Mouse (Mus musculus): ENCODE results near the gene Cyp4f13. TPM values are rescaled to one million over a fixed set of nuclear protein-coding genes. Genes with fewer than 3 reads are reported as not detected.

The Cyp4f13 gene
- polyA plus RNA-seq (2015; fragmentation: Nextera tagmentation; extraction: Ambion mirVana): 6.9 and 9.1 TPM in 2 replicates

- WGBS: 21% methylated on average over 12 of the region's 12 CpGs
- peak within 1 kb of the TSS; percentile 93 for H3K4me2 ChIP-seq
- ATAC-seq (ENCODE audit: extremely low read depth, insufficient number of reproducible peaks, low FRiP score, low TSS enrichment): peak; percentile 88
- no peaks in the 10 kb centered on the region for H3K9me3 ChIP-seq
- 0 out of 2 replicates have a peak, but pooled peaks cover 5% of the 10 kb centered on the region for H3K36me3 ChIP-seq
- peak within 1 kb of the TSS; percentile 66 for H3K4me3 ChIP-seq
- peaks cover 4% of the 10 kb centered on the region; the same call in 1 of the 2 replicates for H3K27me3 ChIP-seq (replicated peaks)
- peaks cover 16% of the 10 kb centered on the region for H3K4me1 ChIP-seq
- H3K27ac ChIP-seq (replicated peaks): peak within 1 kb of the TSS; percentile 74
- peak within 1 kb of the TSS; percentile 83 for H3K9ac ChIP-seq
Measured at GRCm38 (mm10) chr17:32947215-32947914, at the start of gene Cyp4f13. Gene Cyp4f13 (minus strand): TSS chr17:32947402.

- H3K4me3 ChIP-seq: peak within 1 kb of the TSS; percentile 78
- H3K4me2 ChIP-seq: peak within 1 kb of the TSS; percentile 86
- H3K4me1 ChIP-seq: peaks cover 10% of the 10 kb centered on the region
- peak within 1 kb of the TSS; percentile 88 for H3K9ac ChIP-seq
- peaks cover 26% of the 10 kb centered on the region for H3K36me3 ChIP-seq
- 2% methylated on average over 21 of the region's 21 CpGs for WGBS
- H3K27ac ChIP-seq (replicated peaks): peak within 1 kb of the TSS; percentile 51
- H3K27me3 ChIP-seq (replicated peaks): no peaks in the 10 kb centered on the region
- peak; percentile 63 for ATAC-seq (ENCODE audit: extremely low read depth, insufficient number of reproducible peaks, low FRiP score, low TSS enrichment)
- H3K9me3 ChIP-seq: no peaks in the 10 kb centered on the region
Measured at GRCm38 (mm10) chr17:32992699-32993474, 45.7 kb upstream of the Cyp4f13 start, which contains the start of gene Zfp952. Gene Zfp952 (plus strand): TSS chr17:32993129.

DNA sequence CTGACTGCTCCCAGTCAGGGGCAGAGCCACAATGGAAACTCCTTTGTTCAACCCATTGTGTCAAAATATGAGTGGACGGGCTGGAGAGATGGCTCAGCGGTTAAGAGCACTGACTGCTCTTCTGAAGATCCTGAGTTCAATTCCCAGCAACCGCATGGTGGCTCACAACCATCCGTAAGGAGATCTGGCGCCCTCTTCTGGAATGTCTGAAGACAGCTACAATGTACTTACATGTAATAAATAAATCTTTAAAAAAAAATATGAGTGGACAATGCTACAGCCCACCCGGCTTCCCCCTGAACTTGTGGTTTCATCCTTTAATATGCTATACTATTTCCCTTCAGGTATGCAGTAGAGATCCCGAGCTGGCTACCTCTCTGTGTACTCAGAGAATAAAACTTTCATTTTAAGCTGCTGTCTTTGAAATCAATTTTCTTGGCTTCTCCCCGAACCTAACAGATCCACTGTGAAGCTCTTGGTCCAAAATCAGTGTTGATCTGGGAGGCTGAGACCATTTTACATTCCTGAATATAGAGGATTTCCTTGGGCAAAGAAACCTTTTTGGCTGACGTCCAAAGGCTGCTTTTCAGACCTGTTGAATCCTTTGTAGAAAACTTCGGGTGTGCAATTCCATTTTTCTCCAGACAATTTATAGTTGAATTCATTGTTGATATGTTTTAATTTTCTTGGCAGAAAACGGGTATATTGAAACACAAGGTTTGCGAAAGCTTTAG is 44.9 kb upstream of the Cyp4f13 start:
- Histone ChIP-seq H3K4me3 (peak overlapping the region; percentile 78), H3K4me2 (peak overlapping the region; percentile 86), H3K27ac (replicated peaks) (no peak overlapping the region), H3K4me1 (peaks cover 10% of the 10 kb centered on the region), H3K27me3 (replicated peaks) (no peaks in the 10 kb centered on the region), H3K36me3 (peaks cover 26% of the 10 kb centered on the region), H3K9me3 (no peaks in the 10 kb centered on the region), H3K9ac (peak overlapping the region; percentile 88; the same call in 1 of the 2 replicates)
- 62% methylated on average over 12 of the region's 12 CpGs for WGBS
- ATAC-seq (ENCODE audit: extremely low read depth, insufficient number of reproducible peaks, low FRiP score, low TSS enrichment): no peak

DNA sequence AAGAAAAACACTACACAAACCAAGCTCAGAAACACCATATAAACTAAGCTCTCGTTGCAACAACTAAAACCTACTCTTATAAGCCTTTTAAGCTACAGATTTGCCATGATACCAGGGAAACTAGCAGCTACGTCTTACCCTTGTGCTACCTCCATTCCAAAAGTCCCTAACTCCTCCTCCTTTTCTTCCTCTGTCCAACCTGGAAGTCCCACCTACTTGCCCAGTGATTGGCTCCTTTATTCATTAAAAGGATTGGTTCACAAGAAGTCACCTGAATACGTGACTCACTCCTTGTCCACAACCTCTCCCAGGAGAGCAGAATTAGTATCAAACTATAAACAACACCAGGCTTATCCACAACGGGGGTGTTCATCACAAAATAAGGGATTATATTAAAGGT is 39.1 kb upstream of the Cyp4f13 start:
- H3K27ac ChIP-seq (replicated peaks): no peak overlapping the region
- H3K4me1 ChIP-seq: no peaks in the 10 kb centered on the region
- H3K36me3 ChIP-seq: 0 out of 2 replicates have a peak, but pooled peaks cover 2% of the 10 kb centered on the region
- H3K4me2 ChIP-seq: no peak overlapping the region
- H3K9ac ChIP-seq: no peak overlapping the region
- no peak for ATAC-seq (ENCODE audit: extremely low read depth, insufficient number of reproducible peaks, low FRiP score, low TSS enrichment)
- no peaks in the 10 kb centered on the region for H3K27me3 ChIP-seq (replicated peaks)
- WGBS: 61% methylated on average over 4 of the region's 4 CpGs
- H3K9me3 ChIP-seq: no peaks in the 10 kb centered on the region
- H3K4me3 ChIP-seq: no peak overlapping the region

DNA sequence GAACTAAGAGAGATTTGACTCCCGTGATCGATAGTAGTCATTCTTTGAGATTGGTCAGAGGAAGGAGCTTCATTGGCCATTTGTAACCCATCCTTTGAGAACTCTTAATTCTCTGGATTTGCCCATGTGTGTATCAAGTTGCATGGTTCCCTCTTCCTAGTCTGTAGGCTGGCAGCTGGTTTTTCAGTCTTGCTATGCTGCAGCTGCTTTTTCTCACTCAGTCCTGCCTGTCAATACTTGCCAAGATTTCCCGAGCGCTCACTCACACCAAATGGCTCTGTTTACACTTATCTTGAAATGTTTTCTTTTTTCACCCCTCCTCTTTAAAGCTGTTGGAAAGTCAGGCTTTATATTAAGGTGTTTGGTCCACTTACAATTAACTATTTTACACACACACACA is 34.2 kb upstream of the Cyp4f13 start:
- Histone ChIP-seq H3K9ac (no peak overlapping the region), H3K4me3 (no peak overlapping the region), H3K9me3 (no peaks in the 10 kb centered on the region), H3K27ac (replicated peaks) (no peak overlapping the region), H3K4me2 (no peak overlapping the region), H3K36me3 (peaks cover 41% of the 10 kb centered on the region), H3K27me3 (replicated peaks) (no peaks in the 10 kb centered on the region), H3K4me1 (no peaks in the 10 kb centered on the region)
- 66% methylated on average over 4 of the region's 4 CpGs for WGBS
- ATAC-seq (ENCODE audit: extremely low read depth, insufficient number of reproducible peaks, low FRiP score, low TSS enrichment): no peak

DNA sequence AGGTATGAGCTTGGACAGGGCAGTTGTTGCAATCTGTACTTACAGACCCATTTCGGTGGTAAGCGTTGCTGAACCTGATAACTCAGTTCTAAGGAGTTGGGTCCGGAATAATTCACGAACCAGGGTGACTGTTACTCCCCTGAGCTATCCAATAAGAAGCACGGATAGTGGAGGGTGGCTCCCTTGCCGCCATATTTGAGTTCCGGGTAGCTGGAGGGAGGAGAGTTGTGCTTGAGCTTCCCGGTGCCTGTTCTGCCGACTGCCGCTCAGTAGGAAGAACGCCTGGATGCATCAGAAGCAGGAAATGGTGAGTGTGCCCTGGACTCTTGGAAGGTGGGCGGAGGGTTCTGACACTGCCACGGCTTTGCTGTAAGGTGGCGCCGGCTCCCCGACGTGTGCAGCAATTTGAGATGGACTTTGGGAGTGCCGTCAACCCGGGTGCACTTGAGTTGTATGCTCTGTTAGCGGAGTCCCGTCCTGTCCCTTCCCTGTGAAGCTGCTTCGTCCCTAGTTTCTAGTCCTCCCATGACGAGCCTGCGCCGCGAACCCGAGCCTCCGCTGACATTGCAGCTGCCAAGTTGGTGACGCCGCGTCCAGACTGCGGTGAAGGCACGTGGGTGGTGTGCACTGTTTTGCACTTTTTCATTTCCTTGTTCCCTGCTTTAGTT is 18.6 kb upstream of the Cyp4f13 start, which contains the start of gene Zfp472:
Gene Zfp472 (plus strand): TSS at position 192 of the 668 bp plus-strand sequence.
- Histone ChIP-seq H3K4me2 (peak within 1 kb of the TSS; percentile 81), H3K9me3 (peaks cover 4% of the 10 kb centered on the region; the same call in 1 of the 2 replicates), H3K9ac (peak within 1 kb of the TSS; percentile 89), H3K27me3 (replicated peaks) (no peaks in the 10 kb centered on the region), H3K4me3 (peak within 1 kb of the TSS; percentile 94), H3K36me3 (no peaks in the 10 kb centered on the region), H3K4me1 (peaks cover 20% of the 10 kb centered on the region), H3K27ac (replicated peaks) (peak within 1 kb of the TSS; percentile 91)
- WGBS: under 1% methylated on average over 33 of the region's 33 CpGs
- peak; percentile 94 for ATAC-seq (ENCODE audit: extremely low read depth, insufficient number of reproducible peaks, low FRiP score, low TSS enrichment)

DNA sequence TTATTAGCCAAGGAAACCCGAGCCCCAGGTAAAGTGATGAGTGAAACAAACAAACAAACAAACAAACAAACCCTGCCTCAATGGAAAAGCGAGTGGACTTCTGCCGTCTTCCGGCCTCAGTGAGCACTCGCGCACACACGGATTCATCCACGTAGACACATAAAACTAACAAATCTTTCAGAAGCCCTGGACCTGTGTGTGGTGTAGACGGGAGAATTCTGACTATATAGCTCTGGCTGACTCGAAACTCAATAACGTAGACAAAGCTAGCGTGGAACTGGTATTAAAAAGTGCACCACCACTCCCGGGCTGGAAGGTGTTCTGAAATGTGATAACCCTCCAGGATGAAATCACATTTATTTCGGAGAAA is 18.0 kb upstream of the Cyp4f13 start:
- under 1% methylated on average over 14 of the region's 14 CpGs for WGBS
- peak; percentile 47; the same call in 1 of the 2 replicates for ATAC-seq (ENCODE audit: extremely low read depth, insufficient number of reproducible peaks, low FRiP score, low TSS enrichment)

GRCm38 (mm10) chr17:32951441-32951840 is 4.2 kb upstream of the Cyp4f13 start:
- no peak overlapping the region for H3K27ac ChIP-seq (replicated peaks)
- no peak overlapping the region for H3K9ac ChIP-seq
- WGBS: 27% methylated on average over 16 of the region's 16 CpGs
- H3K9me3 ChIP-seq: no peaks in the 10 kb centered on the region
- H3K4me3 ChIP-seq: no peak overlapping the region
- no peaks in the 10 kb centered on the region for H3K36me3 ChIP-seq
- ATAC-seq (ENCODE audit: extremely low read depth, insufficient number of reproducible peaks, low FRiP score, low TSS enrichment): no peak
- no peak overlapping the region for H3K4me2 ChIP-seq
- peaks cover 12% of the 10 kb centered on the region for H3K4me1 ChIP-seq
- peaks cover 7% of the 10 kb centered on the region; the same call in 1 of the 2 replicates for H3K27me3 ChIP-seq (replicated peaks)

More for the DNA sequence above, 18.0 kb upstream of the Cyp4f13 start:
- Histone ChIP-seq H3K9me3 (peaks cover 4% of the 10 kb centered on the region; the same call in 1 of the 2 replicates), H3K36me3 (no peaks in the 10 kb centered on the region), H3K4me1 (peaks cover 20% of the 10 kb centered on the region), H3K4me2 (peak overlapping the region; percentile 81), H3K9ac (peak overlapping the region; percentile 89), H3K27me3 (replicated peaks) (no peaks in the 10 kb centered on the region), H3K4me3 (peak overlapping the region; percentile 94), H3K27ac (replicated peaks) (peak overlapping the region; percentile 91)

DNA sequence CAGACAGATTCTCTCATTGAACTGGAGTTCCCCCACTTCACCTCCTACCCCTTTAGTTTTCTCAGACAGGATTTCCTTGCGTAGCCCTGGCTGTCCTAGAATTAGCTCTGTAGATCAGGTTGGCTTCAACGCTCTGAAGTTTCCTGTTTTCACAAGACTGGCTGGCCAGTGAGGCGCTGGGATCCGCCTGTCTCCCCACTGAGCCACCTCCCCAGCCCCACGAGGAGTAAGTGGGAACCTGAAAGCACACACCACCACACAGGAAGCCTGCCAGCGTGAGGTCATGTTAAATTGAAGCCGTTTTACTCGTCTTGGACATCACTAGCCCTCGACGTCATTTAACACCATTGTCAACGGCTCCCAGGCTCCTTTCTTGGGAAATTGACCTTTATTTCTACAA is 3.8 kb upstream of the Cyp4f13 start:
- Histone ChIP-seq H3K27ac (replicated peaks) (no peak overlapping the region), H3K4me1 (peaks cover 16% of the 10 kb centered on the region), H3K36me3 (no peaks in the 10 kb centered on the region), H3K9ac (no peak overlapping the region), H3K4me3 (no peak overlapping the region), H3K9me3 (no peaks in the 10 kb centered on the region), H3K27me3 (replicated peaks) (peaks cover 7% of the 10 kb centered on the region; the same call in 1 of the 2 replicates), H3K4me2 (no peak overlapping the region)
- WGBS: 69% methylated on average over 11 of the region's 11 CpGs
- ATAC-seq (ENCODE audit: extremely low read depth, insufficient number of reproducible peaks, low FRiP score, low TSS enrichment): no peak

DNA sequence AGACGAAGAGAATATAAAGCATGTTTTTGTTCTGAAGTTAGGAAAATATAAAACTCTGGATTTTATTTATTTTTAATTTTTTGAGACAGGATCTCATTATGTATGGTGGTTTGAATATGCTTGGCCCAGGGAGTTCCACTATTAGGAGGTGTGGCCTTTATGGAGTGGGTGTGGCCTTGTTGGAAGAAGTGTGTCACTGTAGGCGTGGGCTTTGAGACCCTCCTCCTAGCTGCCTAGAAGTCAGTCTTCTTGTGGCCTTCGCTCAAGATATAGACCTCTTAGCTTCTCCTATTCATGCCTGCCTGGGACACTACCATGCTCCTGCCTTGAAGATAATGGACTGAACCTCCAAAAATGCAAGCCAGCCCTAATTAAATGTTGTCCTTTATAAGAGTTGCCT is 2.9 kb upstream of the Cyp4f13 start:
- no peak for ATAC-seq (ENCODE audit: extremely low read depth, insufficient number of reproducible peaks, low FRiP score, low TSS enrichment)
- 85% methylated on average over 3 of the region's 3 CpGs for WGBS
- no peak overlapping the region for H3K4me3 ChIP-seq
- H3K36me3 ChIP-seq: no peaks in the 10 kb centered on the region
- peaks cover 7% of the 10 kb centered on the region; the same call in 1 of the 2 replicates for H3K27me3 ChIP-seq (replicated peaks)
- no peak overlapping the region for H3K27ac ChIP-seq (replicated peaks)
- H3K4me2 ChIP-seq: no peak overlapping the region
- H3K4me1 ChIP-seq: peaks cover 16% of the 10 kb centered on the region
- H3K9ac ChIP-seq: no peak overlapping the region
- H3K9me3 ChIP-seq: no peaks in the 10 kb centered on the region
